Mouse (Mus musculus) CH12.LX (cell line): ENCODE data around the gene Thg1l. TPM values are rescaled to one million over a fixed set of nuclear protein-coding genes. Genes with fewer than 3 reads are reported as not detected.

ENCODE experiments used
- DNase-seq: peaks from one replicate; pipeline ENCODE4 v3.0.0-alpha.2; 2013; ENCODE audit errors: extremely low read depth
- H3K27ac ChIP-seq: 2 replicates; pipeline ENCODE4 v1.5.1; 2012; ENCODE audit warnings: low read depth, mild to moderate bottlenecking, control low read depth, moderate library complexity; ENCODE audit not compliant: insufficient read depth
- H3K27me3 ChIP-seq: replicated peaks from 2 replicates; pipeline ENCODE3; 2012; ENCODE audit warnings: inconsistent platforms
- H3K36me3 ChIP-seq, 2 experiments: replicated peaks in 1 of 2; 2 replicates each; pipeline versions ENCODE3 to v1.6.1; 2012; ENCODE audit warnings: inconsistent platforms in 1 of 2, low read length in 1 of 2, mild to moderate bottlenecking in 1 of 2, mixed read lengths in 1 of 2, moderate library complexity in 1 of 2; ENCODE audit not compliant: control insufficient read depth in 1 of 2, insufficient read depth in 1 of 2
- H3K4me1 ChIP-seq, 2 experiments: 2 replicates each; pipeline ENCODE4 v1.6.1; 2012; ENCODE audit warnings: inconsistent platforms in 1 of 2, moderate library complexity in 1 of 2; ENCODE audit not compliant: insufficient read depth in 2 of 2, control insufficient read depth in 1 of 2
- H3K4me2 ChIP-seq: 2 replicates; pipeline ENCODE4 v1.6.1; 2012; ENCODE audit warnings: low read depth, mild to moderate bottlenecking, control low read depth; ENCODE audit not compliant: poor library complexity, insufficient read depth, severe bottlenecking
- H3K4me3 ChIP-seq, 3 experiments: fragments of 150-350 bp in 1 of 3; sonication (generic) in 1 of 3; replicated peaks in 1 of 3; 2 replicates each; pipeline versions ENCODE3 to v1.5.1; 2011 to 2012; ENCODE audit warnings: low read depth in 2 of 3, low read length in 2 of 3, mild to moderate bottlenecking in 2 of 3, moderate library complexity in 2 of 3, control low read depth in 1 of 3, improper control_type of control experiment in 1 of 3, inconsistent platforms in 1 of 3, mixed read lengths in 1 of 3; ENCODE audit not compliant: poor library complexity in 1 of 3
- H3K79me2 ChIP-seq: replicated peaks from 2 replicates; pipeline ENCODE4 v1.6.1; 2012; ENCODE audit warnings: mild to moderate bottlenecking, moderate library complexity; ENCODE audit not compliant: control insufficient read depth, poor library complexity, insufficient read depth, severe bottlenecking; ENCODE audit errors: extremely low read depth
- H3K9ac ChIP-seq: 2 replicates; pipeline ENCODE4 v1.6.1; 2012; ENCODE audit warnings: low read depth, mild to moderate bottlenecking, control low read depth, moderate library complexity; ENCODE audit not compliant: insufficient read depth
- H3K9me3 ChIP-seq: replicated peaks from 2 replicates; pipeline ENCODE3; 2012; ENCODE audit warnings: low read length, inconsistent platforms, mixed read lengths
- CTCF ChIP-seq, 2 experiments: IDR thresholded peaks in 1 of 2; conservative IDR thresholded peaks in 1 of 2; 2 replicates each; pipeline ENCODE4 v1.5.1; 2011 to 2012; ENCODE audit warnings: low read depth in 2 of 2, low read length in 2 of 2, improper control_type of control experiment in 1 of 2, inconsistent platforms in 1 of 2, mild to moderate bottlenecking in 1 of 2, moderate library complexity in 1 of 2
- E2F4 ChIP-seq: IDR thresholded peaks from 2 replicates; pipeline ENCODE4 v1.6.1; 2011; ENCODE audit warnings: low read depth, low read length, improper control_type of control experiment; ENCODE audit not compliant: insufficient replicate concordance
- ETS1 ChIP-seq: conservative IDR thresholded peaks from 2 replicates; pipeline ENCODE4 v1.6.1; 2012; ENCODE audit warnings: low read depth, mild to moderate bottlenecking, inconsistent platforms, low read length, improper control_type of control experiment, moderate library complexity
- JUN ChIP-seq: IDR thresholded peaks from 2 replicates; pipeline ENCODE4 v1.6.1; 2011; ENCODE audit warnings: low read depth, mild to moderate bottlenecking, low read length, improper control_type of control experiment, moderate library complexity; ENCODE audit not compliant: insufficient read depth
- JUND ChIP-seq: conservative IDR thresholded peaks from 2 replicates; pipeline ENCODE4 v1.6.1; 2011; ENCODE audit warnings: low read depth, low read length, improper control_type of control experiment
- KAT2A ChIP-seq: IDR thresholded peaks from 2 replicates; pipeline ENCODE4 v1.6.1; 2012; ENCODE audit warnings: low read length, improper control_type of control experiment, inconsistent platforms; ENCODE audit not compliant: insufficient replicate concordance
- MAFK ChIP-seq: IDR thresholded peaks from 2 replicates; pipeline ENCODE4 v1.6.1; 2011; ENCODE audit warnings: low read length, improper control_type of control experiment; ENCODE audit not compliant: insufficient replicate concordance
- POLR2A ChIP-seq: IDR thresholded peaks from 2 replicates; pipeline ENCODE4 v1.6.1; 2011; ENCODE audit warnings: low read depth, mild to moderate bottlenecking, improper control_type of control experiment, low read length
- RCOR1 ChIP-seq: conservative IDR thresholded peaks from 2 replicates; pipeline ENCODE4 v1.6.1; 2012; ENCODE audit warnings: low read depth, mild to moderate bottlenecking, inconsistent platforms, low read length, improper control_type of control experiment
- SMC3 ChIP-seq: IDR thresholded peaks from 2 replicates; pipeline ENCODE4 v1.6.1; 2011; ENCODE audit warnings: low read depth, low read length, improper control_type of control experiment
- TCF12 ChIP-seq: IDR thresholded peaks from 2 replicates; pipeline ENCODE4 v1.6.1; 2014; ENCODE audit warnings: low read depth, mild to moderate bottlenecking, inconsistent platforms, low read length, improper control_type of control experiment
- USF1 ChIP-seq: IDR thresholded peaks from 2 replicates; pipeline ENCODE4 v1.6.1; 2014; ENCODE audit warnings: low read depth, mild to moderate bottlenecking, inconsistent platforms, low read length, improper control_type of control experiment
- ZMIZ1 ChIP-seq: IDR thresholded peaks from 2 replicates; pipeline ENCODE4 v1.6.1; 2012; ENCODE audit warnings: low read depth, mild to moderate bottlenecking, inconsistent platforms, low read length, improper control_type of control experiment
- dilution Hi-C: fragments of 300-500 bp; cut with MboI; formaldehyde crosslinking; loops from 2 replicates; pipeline ENCODE4 v1.14.3; 2020; ENCODE audit warnings: low sequenced_read_pairs; ENCODE audit not compliant: extremely low pct_unique_long_range_greater_than_20kb, extremely low pct_ligation_motif_present
- in situ Hi-C: fragments of 300-500 bp; cut with MboI; formaldehyde crosslinking; loops from 3 replicates; pipeline ENCODE4 v1.14.3; 2019; ENCODE audit warnings: low sequenced_read_pairs, low pct_ligation_motif_present, low pct_unique_long_range_greater_than_20kb, mixed read lengths
- polyA plus RNA-seq: library from polyadenylated mRNA; unstranded; fragments of >175 nt; gene quantifications from 2 replicates; pipeline ENCODE4 v1.2.1, GENCODE M21; 2012; ENCODE audit warnings: low read depth; ENCODE audit not compliant: insufficient read length
- total RNA-seq, 2 experiments: library from RNA; depleted of rRNA; stranded (reverse); fragments of 300-350 nt in 1 of 2; fragments of >200 nt in 1 of 2; gene quantifications; 2 replicates each; pipeline ENCODE4 v1.2.3; 2012 to 2014

Thg1l gene
- total and polyA plus RNA-seq, 3 experiments, result 32.7 to 60.0 (median 45.6) TPM

DNA sequence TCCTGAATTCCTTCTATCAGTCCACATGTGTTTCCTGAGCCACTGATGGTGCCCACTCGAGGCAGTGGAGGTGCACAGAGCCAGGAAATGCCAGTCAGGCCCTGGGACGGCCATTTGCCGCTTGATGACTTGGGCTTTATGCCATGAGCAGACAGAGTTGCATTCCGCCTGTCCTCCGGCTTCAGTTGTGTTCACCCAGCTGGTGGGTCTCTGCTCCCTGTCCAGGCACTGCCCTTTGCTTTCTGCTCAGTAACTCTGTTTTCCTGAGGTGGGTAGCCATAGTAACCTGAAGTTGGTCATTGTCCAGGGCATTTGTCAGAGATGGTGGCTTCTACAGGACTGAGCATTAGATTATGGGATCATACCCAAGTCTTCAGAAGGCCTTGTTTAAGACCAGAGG, 48.0 kb downstream of the Thg1l start:
- peaks cover 64 to 84% of the 10 kb centered on the region in 2 experiments for H3K36me3 ChIP-seq

DNA sequence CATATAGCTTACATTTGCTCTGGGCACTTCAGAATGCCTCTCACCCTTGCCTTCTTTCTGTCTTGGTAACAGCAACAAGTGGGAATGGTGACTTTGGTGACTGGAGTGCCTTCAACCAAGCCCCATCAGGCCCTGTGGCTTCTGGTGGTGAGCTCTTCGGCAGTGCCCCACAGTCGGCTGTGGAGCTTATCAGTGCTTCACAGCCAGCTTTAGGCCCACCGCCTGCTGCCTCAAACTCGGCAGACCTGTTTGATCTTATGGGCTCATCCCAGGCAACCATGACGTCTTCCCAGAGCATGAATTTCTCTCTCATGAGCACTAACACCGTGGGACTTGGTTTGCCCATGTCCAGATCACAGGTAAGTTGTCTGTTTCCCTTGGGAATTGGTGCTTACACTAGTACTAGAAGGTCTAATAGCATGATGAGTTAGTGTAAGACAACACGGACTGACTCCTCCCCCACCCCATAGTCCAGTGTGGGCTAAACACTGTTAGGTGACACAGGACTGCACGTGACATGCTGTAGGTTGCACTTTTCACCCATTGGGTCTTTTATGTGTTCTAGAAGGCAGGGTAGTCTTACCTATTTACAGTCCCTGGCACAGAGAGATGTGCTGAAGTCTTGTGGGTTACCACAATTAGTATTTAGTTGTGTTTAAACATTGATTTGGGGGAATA, 49.0 kb downstream of the Thg1l start:
- H3K9me3 ChIP-seq, result no peaks in the 10 kb centered on the region
- dilution Hi-C loops, result no loop called here
- no peak overlapping the region for H3K27ac ChIP-seq
- peaks cover 61 to 80% of the 10 kb centered on the region in 2 experiments for H3K36me3 ChIP-seq
- TF ChIP-seq RCOR1 (no peak), ETS1 (no peak), TCF12 (no peak), CTCF (conservative IDR thresholded peaks at IDR 0.05 in 1 of 2, IDR thresholded peaks at IDR 0.05 in 1 of 2; ENCODE audit: low read depth in 2 of 2, low read length in 2 of 2) (no peak), SMC3 (no peak), E2F4 (no peak), POLR2A (no peak), JUN (no peak), ZMIZ1 (no peak)
- TF ChIP-seq, all 38 proteins: peak for 0
- in situ Hi-C loops, result no loop called here
- H3K4me1 ChIP-seq, result 0 out of 4 replicates have a peak, but pooled peaks cover 0 to under 1% of the 10 kb centered on the region in 2 experiments
- H3K4me2 ChIP-seq, result no peak overlapping the region
- H3K27me3 ChIP-seq, result no peaks in the 10 kb centered on the region
- no peak overlapping the region for H3K9ac ChIP-seq
- H3K4me3 ChIP-seq, result no peak overlapping the region
- DNase-seq, result no peak
- H3K79me2 ChIP-seq, result no peaks in the 10 kb centered on the region

More for the DNA sequence above, 48.0 kb downstream of the Thg1l start:
- H3K4me3 ChIP-seq, result no peak overlapping the region
- no peaks in the 10 kb centered on the region for H3K79me2 ChIP-seq
- H3K4me2 ChIP-seq, result no peak overlapping the region
- H3K27ac ChIP-seq, result no peak overlapping the region
- no peak overlapping the region for H3K9ac ChIP-seq
- in situ Hi-C loops (no loop called here), dilution Hi-C loops (no loop called here)
- DNase-seq, result no peak
- H3K4me1 ChIP-seq, result no peaks in the 10 kb centered on the region
- no peaks in the 10 kb centered on the region for H3K27me3 ChIP-seq
- TF ChIP-seq KAT2A, result no peak
- TF ChIP-seq USF1, result no peak
- no peak for TF ChIP-seq MAFK
- TF ChIP-seq JUND, result no peak
- no peaks in the 10 kb centered on the region for H3K9me3 ChIP-seq
